Comparison of ENCODE assay signal across 24 mouse cellular contexts in the genomic region with DNA sequence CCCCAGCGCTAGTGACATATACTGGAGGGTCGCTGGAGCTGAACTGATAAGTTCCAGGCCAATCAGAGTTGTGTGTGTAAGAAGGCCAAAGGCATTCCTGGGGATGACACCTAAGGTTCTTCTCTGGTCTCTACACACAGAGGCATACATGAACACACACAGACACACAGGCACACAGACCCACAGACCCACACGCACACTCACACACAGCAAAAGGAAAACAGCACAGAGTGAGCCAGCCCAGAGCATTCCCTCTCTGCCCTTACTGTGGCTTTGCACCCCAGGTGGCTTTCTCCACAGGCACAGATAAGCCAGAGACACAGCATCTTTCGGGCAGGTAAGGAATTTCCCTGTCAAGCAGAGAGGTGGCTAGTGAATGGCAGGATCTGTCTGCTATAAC.
DNase-seq lines count a peak whose midpoint lies in the region; ATAC-seq and TF ChIP-seq lines count a peak whose summit lies in the region.
"Had no signal": no experiment of that assay in that cellular context is flagged by ENCODE, and none has a peak within 500 bp of the region (broad histone marks: within the 10 kb centered on the region; RNA-seq: fewer than 3 reads in every experiment).

No protein-coding gene starts in this region.

- TF ChIP-seq CTCF in brain, embryonic 14.5 days (IDR thresholded peaks at IDR 0.05; ENCODE audit: borderline replicate concordance, extremely low read depth, insufficient read depth, insufficient read length): no peak

- no peak overlapping the region for H3K9ac ChIP-seq in forebrain, embryonic 13.5 days
- H3K9ac ChIP-seq in forebrain, embryonic 11.5 days (ENCODE audit: low read length): no peak overlapping the region
- no peak overlapping the region for H3K9ac ChIP-seq in hindbrain, embryonic 11.5 days (ENCODE audit: low read depth, low read length)
- H3K9ac ChIP-seq in hindbrain, embryonic 16.5 days (ENCODE audit: low read depth, low read length): no peak overlapping the region
- no peak overlapping the region for H3K9ac ChIP-seq in midbrain, embryonic 16.5 days (ENCODE audit: low read depth, low read length)
- no peak overlapping the region for H3K9ac ChIP-seq in midbrain, embryonic 11.5 days (ENCODE audit: low read length)
- H3K9ac ChIP-seq: forebrain, embryonic 12.5 days; forebrain, postnatal 0 days; heart, embryonic 12.5 days; heart, embryonic 15.5 days; hindbrain, embryonic 12.5 days; hindbrain, embryonic 15.5 days had no signal

- H3K4me3 ChIP-seq in forebrain, embryonic 13.5 days: no peak overlapping the region
- no peak overlapping the region for H3K4me3 ChIP-seq in forebrain, embryonic 11.5 days (ENCODE audit: low read depth, low read length)
- H3K4me3 ChIP-seq in hindbrain, embryonic 11.5 days (ENCODE audit: low read depth, low read length): no peak overlapping the region
- H3K4me3 ChIP-seq in hindbrain, embryonic 16.5 days (ENCODE audit: low read length): no peak overlapping the region
- no peak overlapping the region for H3K4me3 ChIP-seq in midbrain, embryonic 16.5 days (ENCODE audit: low read depth, low read length)
- no peak overlapping the region for H3K4me3 ChIP-seq in midbrain, embryonic 11.5 days (ENCODE audit: low read depth, low read length)
- H3K4me3 ChIP-seq: forebrain, embryonic 12.5 days; gastrocnemius, adult 2 months; heart, embryonic 12.5 days; heart, embryonic 15.5 days; hindbrain, embryonic 12.5 days; hindbrain, embryonic 15.5 days had no signal

- H3K9me3 ChIP-seq in forebrain, embryonic 13.5 days (replicated peaks): 0 out of 2 replicates have a peak, but pooled peaks cover 3% of the 10 kb centered on the region
- H3K9me3 ChIP-seq in forebrain, embryonic 11.5 days (ENCODE audit: control insufficient read depth, low read length): no peaks in the 10 kb centered on the region
- no peaks in the 10 kb centered on the region for H3K9me3 ChIP-seq in hindbrain, embryonic 11.5 days (ENCODE audit: control insufficient read depth, low read length)
- no peaks in the 10 kb centered on the region for H3K9me3 ChIP-seq in hindbrain, embryonic 16.5 days (ENCODE audit: control insufficient read depth, low read length)
- no peaks in the 10 kb centered on the region for H3K9me3 ChIP-seq in midbrain, embryonic 16.5 days (replicated peaks; ENCODE audit: control insufficient read depth, low read length, poor library complexity, severe bottlenecking)
- no peaks in the 10 kb centered on the region for H3K9me3 ChIP-seq in midbrain, embryonic 11.5 days (ENCODE audit: control insufficient read depth, low read length)
- H3K9me3 ChIP-seq: forebrain, embryonic 12.5 days; heart, embryonic 12.5 days; heart, embryonic 15.5 days; hindbrain, embryonic 12.5 days; hindbrain, embryonic 15.5 days had no signal

- no peak overlapping the region for H3K4me2 ChIP-seq in forebrain, embryonic 13.5 days
- no peak overlapping the region for H3K4me2 ChIP-seq in forebrain, embryonic 11.5 days (ENCODE audit: low read depth, low read length, severe bottlenecking)
- no peak overlapping the region for H3K4me2 ChIP-seq in hindbrain, embryonic 11.5 days (replicated peaks; ENCODE audit: low read depth, low read length)
- H3K4me2 ChIP-seq in hindbrain, embryonic 16.5 days (ENCODE audit: low read length): no peak overlapping the region
- no peak overlapping the region for H3K4me2 ChIP-seq in midbrain, embryonic 16.5 days (ENCODE audit: low read length)
- H3K4me2 ChIP-seq in midbrain, embryonic 11.5 days: no peak overlapping the region
- H3K4me2 ChIP-seq: forebrain, embryonic 12.5 days; heart, embryonic 12.5 days; heart, embryonic 15.5 days; hindbrain, embryonic 12.5 days; hindbrain, embryonic 15.5 days had no signal

- no peaks in the 10 kb centered on the region for H3K36me3 ChIP-seq in forebrain, embryonic 13.5 days (ENCODE audit: poor library complexity, severe bottlenecking)
- no peaks in the 10 kb centered on the region for H3K36me3 ChIP-seq in forebrain, embryonic 11.5 days (ENCODE audit: control insufficient read depth, insufficient read depth, low read length)
- H3K36me3 ChIP-seq in hindbrain, embryonic 11.5 days (ENCODE audit: control insufficient read depth, insufficient read depth, low read length): no peaks in the 10 kb centered on the region
- no peaks in the 10 kb centered on the region for H3K36me3 ChIP-seq in hindbrain, embryonic 16.5 days (ENCODE audit: control insufficient read depth, insufficient read depth, low read length)
- H3K36me3 ChIP-seq in midbrain, embryonic 16.5 days (ENCODE audit: control insufficient read depth, insufficient read depth, low read length): no peaks in the 10 kb centered on the region
- H3K36me3 ChIP-seq in midbrain, embryonic 11.5 days (ENCODE audit: control insufficient read depth, insufficient read depth, low read length): no peaks in the 10 kb centered on the region
- H3K36me3 ChIP-seq: forebrain, embryonic 12.5 days; heart, embryonic 12.5 days; heart, embryonic 15.5 days; hindbrain, embryonic 12.5 days; hindbrain, embryonic 15.5 days had no signal

- no peak overlapping the region for H3K27ac ChIP-seq in forebrain, embryonic 13.5 days
- no peak overlapping the region for H3K27ac ChIP-seq in forebrain, embryonic 11.5 days (ENCODE audit: low read depth, low read length)
- H3K27ac ChIP-seq in hindbrain, embryonic 11.5 days (ENCODE audit: low read depth, low read length): no peak overlapping the region
- H3K27ac ChIP-seq in hindbrain, embryonic 16.5 days (ENCODE audit: low read depth, low read length): no peak overlapping the region
- no peak overlapping the region for H3K27ac ChIP-seq in midbrain, embryonic 16.5 days (ENCODE audit: low read length)
- H3K27ac ChIP-seq in midbrain, embryonic 11.5 days (ENCODE audit: low read depth, low read length): no peak overlapping the region
- H3K27ac ChIP-seq: forebrain, embryonic 12.5 days; gastrocnemius, adult 2 months; heart, embryonic 15.5 days; hindbrain, embryonic 12.5 days; hindbrain, embryonic 15.5 days had no signal

- H3K4me1 ChIP-seq in forebrain, embryonic 13.5 days: peaks cover 7% of the 10 kb centered on the region
- no peaks in the 10 kb centered on the region for H3K4me1 ChIP-seq in forebrain, embryonic 11.5 days (replicated peaks; ENCODE audit: control insufficient read depth, insufficient read depth, low read length)
- H3K4me1 ChIP-seq in hindbrain, embryonic 11.5 days (replicated peaks; ENCODE audit: control insufficient read depth, insufficient read depth, low read length): no peaks in the 10 kb centered on the region
- H3K4me1 ChIP-seq in hindbrain, embryonic 16.5 days (ENCODE audit: control insufficient read depth, insufficient read depth, low read depth, low read length): no peaks in the 10 kb centered on the region
- H3K4me1 ChIP-seq in midbrain, embryonic 16.5 days (ENCODE audit: control insufficient read depth, insufficient read depth, low read length): peaks cover 6% of the 10 kb centered on the region; the same call in 1 of the 2 replicates
- no peaks in the 10 kb centered on the region for H3K4me1 ChIP-seq in midbrain, embryonic 11.5 days (ENCODE audit: control insufficient read depth, insufficient read depth, low read length)
- H3K4me1 ChIP-seq: forebrain, embryonic 12.5 days; heart, embryonic 12.5 days; heart, embryonic 15.5 days; hindbrain, embryonic 12.5 days; hindbrain, embryonic 15.5 days had no signal

- ATAC-seq in forebrain, embryonic 13.5 days: 0 out of 2 replicates have a peak, but pooled peaks have one; percentile 49
- ATAC-seq in forebrain, embryonic 11.5 days (replicated peaks; ENCODE audit: low FRiP score): no peak
- ATAC-seq in hindbrain, embryonic 11.5 days (ENCODE audit: low FRiP score): peak; percentile 27; the same call in 1 of the 2 replicates
- no peak; the same call in 1 of the 2 replicates for ATAC-seq in hindbrain, embryonic 16.5 days
- ATAC-seq in midbrain, embryonic 16.5 days: peak; percentile 50; the same call in 1 of the 2 replicates
- no peak for ATAC-seq in midbrain, embryonic 11.5 days (ENCODE audit: low FRiP score)
- ATAC-seq: activated CD4-positive, CD25-positive, alpha-beta regulatory T cell, adult 4 months; forebrain, postnatal 0 days had no signal

- no peak for DNase-seq in forebrain, embryonic 11.5 days (ENCODE audit: low spot score)
- no peak for DNase-seq in hindbrain, embryonic 11.5 days (ENCODE audit: low spot score)
- DNase-seq in midbrain, embryonic 11.5 days (ENCODE audit: low spot score, missing footprints): no peak
- DNase-seq in brain, embryonic 14.5 days (ENCODE audit: low read depth): peak; percentile 2
- DNase-seq: adrenal gland, adult 8-10 months; adrenal gland, postnatal 25 days; cerebellum, adult 18-20 months; cerebellum, adult 9-10 months; cerebellum, postnatal 14 days; gastrocnemius, adult 2 months; gastrocnemius, postnatal 14 days; heart, adult 18-20 months; heart, postnatal 10 days; heart, postnatal 4 days had no signal

- 48% methylated on average over 4 of the region's 4 CpGs for WGBS in forebrain, embryonic 13.5 days
- 55% methylated on average over 4 of the region's 4 CpGs for WGBS in forebrain, embryonic 11.5 days
- 45% methylated on average over 4 of the region's 4 CpGs for WGBS in hindbrain, embryonic 11.5 days
- WGBS in hindbrain, embryonic 16.5 days: 43% methylated on average over 4 of the region's 4 CpGs
- 57% methylated on average over 4 of the region's 4 CpGs for WGBS in midbrain, embryonic 16.5 days
- 45% methylated on average over 4 of the region's 4 CpGs for WGBS in midbrain, embryonic 11.5 days

- H3K27me3 ChIP-seq in forebrain, embryonic 13.5 days: no peaks in the 10 kb centered on the region
- no peaks in the 10 kb centered on the region for H3K27me3 ChIP-seq in forebrain, embryonic 11.5 days (ENCODE audit: control insufficient read depth, insufficient read depth, low read length)
- H3K27me3 ChIP-seq in hindbrain, embryonic 11.5 days (ENCODE audit: control insufficient read depth, insufficient read depth, low read length): no peaks in the 10 kb centered on the region
- H3K27me3 ChIP-seq in hindbrain, embryonic 16.5 days (replicated peaks; ENCODE audit: control insufficient read depth, insufficient read depth, low read length): no peaks in the 10 kb centered on the region
- no peaks in the 10 kb centered on the region for H3K27me3 ChIP-seq in midbrain, embryonic 16.5 days (ENCODE audit: control insufficient read depth, insufficient read depth, low read depth, low read length)
- H3K27me3 ChIP-seq in midbrain, embryonic 11.5 days (ENCODE audit: control insufficient read depth, insufficient read depth, low read length): no peaks in the 10 kb centered on the region
- H3K27me3 ChIP-seq: forebrain, embryonic 12.5 days; heart, embryonic 12.5 days; heart, embryonic 15.5 days; hindbrain, embryonic 12.5 days; hindbrain, embryonic 15.5 days had no signal

- TF ChIP-seq POLR2A in brain, embryonic 14.5 days (IDR thresholded peaks at IDR 0.05; ENCODE audit: borderline replicate concordance, extremely low read depth, insufficient read depth, insufficient read length, poor library complexity, severe bottlenecking): no peak

Comparison
In these comparisons a context has a peak if more than half of its experiments do, and no peak if none do; other contexts are left out.
1. ATAC-seq: peak in forebrain, embryonic 13.5 days (single experiment), hindbrain, embryonic 11.5 days (single experiment) and midbrain, embryonic 16.5 days (single experiment); none in forebrain, embryonic 11.5 days (single experiment), hindbrain, embryonic 16.5 days (single experiment) and midbrain, embryonic 11.5 days (single experiment).